Mouse (Mus musculus) cerebellum, postnatal 4 days (tissue): ENCODE data around the gene Ifnar2.

Experiments used
- DNase-seq, 2 experiments: peaks; one replicate each; pipeline ENCODE4 v3.0.0; 2022; ENCODE audit warnings: low spot score in 2 of 2, mixed read lengths in 1 of 2

Ifnar2 gene

GRCm38 (mm10) chr16:91391421-91391820 lies 18.8 kb downstream of the Ifnar2 start, which contains the start of gene Gm21970:
Gm21970 (plus strand) TSS chr16:91391721.
- no peak for DNase-seq

- DNase-seq: no peak
Observed at GRCm38 (mm10) chr16:91394826-91395410, 22.3 kb downstream of the Ifnar2 start.

GRCm38 (mm10) chr16:91395633-91396392 lies 23.2 kb downstream of the Ifnar2 start:
- no peak for DNase-seq

GRCm38 (mm10) chr16:91396844-91397537 lies 24.4 kb downstream of the Ifnar2 start:
- DNase-seq: no peak

- DNase-seq: no peak
Observed at GRCm38 (mm10) chr16:91398030-91398429, 25.4 kb downstream of the Ifnar2 start.

GRCm38 (mm10) chr16:91398944-91399343 lies 26.4 kb downstream of the Ifnar2 start:
- no peak for DNase-seq

- DNase-seq: no peak
Observed at GRCm38 (mm10) chr16:91401569-91402165, 29.1 kb downstream of the Ifnar2 start.

GRCm38 (mm10) chr16:91403784-91404183 lies 31.2 kb downstream of the Ifnar2 start:
- no peak for DNase-seq

GRCm38 (mm10) chr16:91404187-91404586 lies 31.6 kb downstream of the Ifnar2 start:
- DNase-seq: no peak

- no peak for DNase-seq
Observed at GRCm38 (mm10) chr16:91404828-91405577, 32.4 kb downstream of the Ifnar2 start.

GRCm38 (mm10) chr16:91405640-91406584 lies 33.3 kb downstream of the Ifnar2 start, which contains the start of gene Il10rb:
Il10rb (plus strand) TSS chr16:91406164.
- DNase-seq: peak in 1 of 2 experiments; percentile 35

GRCm38 (mm10) chr16:91406585-91407220 lies 34.1 kb downstream of the Ifnar2 start:
- peak in 1 of 2 experiments; percentile 4 for DNase-seq

- DNase-seq: no peak
Observed at GRCm38 (mm10) chr16:91413102-91413844, 40.7 kb downstream of the Ifnar2 start.

- no peak for DNase-seq
Observed at GRCm38 (mm10) chr16:91415391-91416189, 43.0 kb downstream of the Ifnar2 start.

- DNase-seq: no peak
Observed at GRCm38 (mm10) chr16:91416357-91416756, 43.8 kb downstream of the Ifnar2 start.

GRCm38 (mm10) chr16:91416938-91417337 lies 44.4 kb downstream of the Ifnar2 start:
- no peak for DNase-seq

GRCm38 (mm10) chr16:91418531-91418930 lies 45.9 kb downstream of the Ifnar2 start:
- no peak for DNase-seq

- no peak for DNase-seq
Observed at GRCm38 (mm10) chr16:91425816-91426215, 53.2 kb downstream of the Ifnar2 start.
